ENCODE assay signal across 8 mouse cellular contexts in the genomic region with DNA sequence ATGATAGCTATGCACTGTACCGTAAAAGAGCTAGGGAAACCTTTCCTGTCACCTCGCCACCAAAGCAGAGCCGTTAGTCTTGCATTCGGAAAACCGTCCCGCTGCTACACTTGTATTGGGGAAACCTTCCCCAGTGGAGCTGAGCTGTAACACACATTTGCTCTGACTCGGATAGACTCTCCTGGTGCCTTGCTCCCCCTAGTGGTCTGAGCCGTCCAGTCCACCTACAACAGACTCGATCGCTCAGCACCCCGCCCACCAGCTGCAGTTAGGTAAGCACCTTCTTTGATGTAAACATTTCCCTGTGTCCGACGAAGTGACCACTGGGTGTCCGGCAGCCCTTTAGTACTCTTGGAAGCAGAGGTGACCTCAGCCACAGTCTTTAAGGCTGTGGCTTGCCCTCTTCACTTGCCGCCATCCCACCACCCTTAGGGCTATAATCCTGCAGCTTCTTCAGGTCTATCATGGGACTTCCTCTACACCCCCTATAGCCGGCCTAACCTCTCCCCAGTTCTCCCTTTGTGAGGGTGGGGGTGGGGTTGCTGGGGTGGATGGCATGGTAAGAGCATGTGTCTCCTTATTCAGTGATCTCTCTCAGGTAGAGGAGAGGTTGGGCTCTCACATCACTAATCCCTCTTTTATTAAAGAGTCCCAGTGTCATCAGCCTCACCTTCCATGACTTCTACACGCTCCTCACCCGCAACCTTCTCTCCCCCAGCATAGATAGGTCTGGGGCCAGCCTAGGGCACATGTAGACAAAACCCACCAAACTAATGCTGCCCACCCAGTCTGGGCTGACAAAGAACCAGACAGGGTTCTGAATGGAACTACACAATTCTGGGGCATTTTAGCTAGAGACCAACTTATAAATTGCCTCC. TPM values are rescaled to one million over a fixed set of nuclear protein-coding genes. Genes with fewer than 3 reads are reported as not detected.
DNase-seq lines count a peak whose midpoint lies in the region; ATAC-seq and TF ChIP-seq lines count a peak whose summit lies in the region.

No protein-coding gene starts in this region.

- TF ChIP-seq EP300 in liver, postnatal 0 days (IDR thresholded peaks at IDR 0.05; ENCODE audit: low read depth) = no peak

- in situ Hi-C loops in ES-E14 (cut with MboI; ENCODE audit: low sequenced_read_pairs in 2 of 2, unreplicated experiment in 2 of 2) = no loop called here

- no peaks in the 10 kb centered on the region for H3K27me3 ChIP-seq in forebrain, embryonic 15.5 days
- H3K27me3 ChIP-seq in liver, postnatal 0 days (ENCODE audit: insufficient read depth, low read length) = no peaks in the 10 kb centered on the region
- no peaks in the 10 kb centered on the region for H3K27me3 ChIP-seq in neural tube, embryonic 15.5 days (replicated peaks)

- peak; percentile 92 for ATAC-seq in forebrain, embryonic 15.5 days (replicated peaks)
- peak; percentile 93 for ATAC-seq in liver, postnatal 0 days
- ATAC-seq in neural tube, embryonic 15.5 days (ENCODE audit: low FRiP score) = peak; percentile 91

- peak; percentile 95 for TF ChIP-seq CTCF in liver, postnatal 0 days (IDR thresholded peaks at IDR 0.05; ENCODE audit: low read depth)

- no peak overlapping the region for H3K27ac ChIP-seq in ES-E14 (ENCODE audit: insufficient read depth, low read depth, low read length, poor library complexity, severe bottlenecking)
- no peak overlapping the region for H3K27ac ChIP-seq in forebrain, embryonic 15.5 days (replicated peaks)
- H3K27ac ChIP-seq in liver, postnatal 0 days (ENCODE audit: low read depth) = no peak overlapping the region
- no peak overlapping the region; the same call in 1 of the 2 replicates for H3K27ac ChIP-seq in neural tube, embryonic 15.5 days (replicated peaks)

- H3K4me2 ChIP-seq in forebrain, embryonic 15.5 days (replicated peaks) = peak overlapping the region; percentile 38
- H3K4me2 ChIP-seq in liver, postnatal 0 days (ENCODE audit: low read depth, low read length) = peak overlapping the region; percentile 43
- H3K4me2 ChIP-seq in neural tube, embryonic 15.5 days = peak overlapping the region; percentile 58

- no peaks in the 10 kb centered on the region for H3K9me3 ChIP-seq in ES-E14 (ENCODE audit: control insufficient read depth, insufficient read depth, low read depth, low read length)
- H3K9me3 ChIP-seq in forebrain, embryonic 15.5 days = no peaks in the 10 kb centered on the region
- H3K9me3 ChIP-seq in liver, postnatal 0 days (ENCODE audit: low read length) = no peaks in the 10 kb centered on the region
- H3K9me3 ChIP-seq in neural tube, embryonic 15.5 days (replicated peaks) = no peaks in the 10 kb centered on the region

- peak; percentile 83 for DNase-seq in ES-E14 (ENCODE audit: low read depth, low spot score)
- peak; percentile 62 for DNase-seq in cerebellum, adult 11-12 months
- peak; percentile 17 for DNase-seq in heart, postnatal 25 days (ENCODE audit: low spot score)
- peak; percentile 79 for DNase-seq in layer of hippocampus, adult 11-12 months (ENCODE audit: low spot score)
- DNase-seq in liver, postnatal 0 days = peak; percentile 91
- peak; percentile 85 for DNase-seq in testis, postnatal 10 days (ENCODE audit: low spot score)

- no peaks in the 10 kb centered on the region for H3K36me3 ChIP-seq in ES-E14 (ENCODE audit: control insufficient read depth, insufficient read depth, low read length, poor library complexity, severe bottlenecking)
- H3K36me3 ChIP-seq in forebrain, embryonic 15.5 days = no peaks in the 10 kb centered on the region
- H3K36me3 ChIP-seq in liver, postnatal 0 days (replicated peaks; ENCODE audit: insufficient read depth, low read length) = no peaks in the 10 kb centered on the region
- H3K36me3 ChIP-seq in neural tube, embryonic 15.5 days = no peaks in the 10 kb centered on the region

- intact Hi-C loops in heart, postnatal 25 days (cut with DNase I) = loop anchor here (2.0 to 10.0 kb wide), 4 partner anchors 42 to 420 kb away; partner anchors contain the start of genes Alms1, Dusp11 and Nat8

- H3K9ac ChIP-seq in ES-E14 (ENCODE audit: insufficient read depth, low read depth, low read length, poor library complexity, severe bottlenecking) = no peak overlapping the region
- peak overlapping the region; percentile 38; the same call in 1 of the 2 replicates for H3K9ac ChIP-seq in forebrain, embryonic 15.5 days (replicated peaks)
- H3K9ac ChIP-seq in liver, postnatal 0 days (replicated peaks) = no peak overlapping the region
- H3K9ac ChIP-seq in neural tube, embryonic 15.5 days (replicated peaks) = peak overlapping the region; percentile 44; the same call in 1 of the 2 replicates

- H3K4me3 ChIP-seq in ES-E14 (ENCODE audit: insufficient read depth in 1 of 2, low read depth in 1 of 2, low read length in 2 of 2, poor library complexity in 1 of 2, severe bottlenecking in 1 of 2) = no peak overlapping the region; a peak in 1 of 4 replicates
- H3K4me3 ChIP-seq in forebrain, embryonic 15.5 days = peak overlapping the region; percentile 15
- no peak overlapping the region for H3K4me3 ChIP-seq in liver, postnatal 0 days (ENCODE audit: low read depth, low read length)
- H3K4me3 ChIP-seq in neural tube, embryonic 15.5 days (replicated peaks) = 0 out of 2 replicates have a peak overlapping the region, but pooled peaks have one; percentile 24

- WGBS in forebrain, embryonic 15.5 days = 12% methylated on average over 18 of the region's 18 CpGs
- 11% methylated on average over 18 of the region's 18 CpGs for WGBS in liver, postnatal 0 days (ENCODE audit: insufficient replicate concordance)
- 13% methylated on average over 18 of the region's 18 CpGs for WGBS in neural tube, embryonic 15.5 days

- H3K4me1 ChIP-seq in ES-E14 (ENCODE audit: control insufficient read depth in 2 of 2, insufficient read depth in 2 of 2, low read length in 2 of 2, poor library complexity in 1 of 2) = peaks cover 0 to 4% of the 10 kb centered on the region in 2 experiments; a peak in 1 of 4 replicates
- H3K4me1 ChIP-seq in forebrain, embryonic 15.5 days = peaks cover 7% of the 10 kb centered on the region
- H3K4me1 ChIP-seq in liver, postnatal 0 days (ENCODE audit: insufficient read depth) = no peaks in the 10 kb centered on the region
- H3K4me1 ChIP-seq in neural tube, embryonic 15.5 days = peaks cover 6% of the 10 kb centered on the region

TF ChIP-seq in ES-E14, 5 proteins besides CTCF, POLR2A, EP300 and RAD21:
- TF ChIP-seq ZC3H11A (IDR thresholded peaks at IDR 0.05; ENCODE audit: borderline replicate concordance, low read depth, low read length) (peak; percentile 9; the same call in 1 of the 2 replicates), HCFC1 (IDR thresholded peaks at IDR 0.05; ENCODE audit: borderline replicate concordance, insufficient read depth, low read length) (no peak)

RNA-seq across cellular contexts. Expression of gene Figla, which starts 11.5 kb away (rescaled TPM):
- 0.58 TPM in 1 of 2 replicates, not detected in the other for total RNA-seq in ES-E14 (2012; rRNA removed)
- polyA plus RNA-seq in forebrain, embryonic 15.5 days (2015; fragmentation: Nextera tagmentation; extraction: Ambion mirVana) = not detected in 2 replicates
- not detected for total RNA-seq in heart, postnatal 25 days (2021)
- polyA plus RNA-seq in liver, postnatal 0 days (2015; fragmentation: Nextera tagmentation; extraction: Ambion mirVana) = not detected in 2 replicates
- not detected in 2 replicates for polyA plus RNA-seq in neural tube, embryonic 15.5 days (2015; fragmentation: Nextera tagmentation; extraction: Ambion mirVana)

RNA-seq across cellular contexts. Expression of gene Add2, which starts 24.0 kb away (rescaled TPM):
- total RNA-seq in ES-E14 (2012; rRNA removed) = 0.74 and 2.5 TPM in 2 replicates
- 224 and 230 TPM in 2 replicates for polyA plus RNA-seq in forebrain, embryonic 15.5 days (2015; fragmentation: Nextera tagmentation; extraction: Ambion mirVana)
- total RNA-seq in heart, postnatal 25 days (2021) = under 1 TPM; 0.29 to 0.31 TPM
- 22.0 and 28.1 TPM in 2 replicates for polyA plus RNA-seq in liver, postnatal 0 days (2015; fragmentation: Nextera tagmentation; extraction: Ambion mirVana)
- polyA plus RNA-seq in neural tube, embryonic 15.5 days (2015; fragmentation: Nextera tagmentation; extraction: Ambion mirVana) = 107 and 130 TPM in 2 replicates

RNA-seq across cellular contexts. Expression of gene Dusp11, which starts 43.0 kb away (rescaled TPM):
- total RNA-seq in ES-E14 (2012; rRNA removed) = 28.8 and 29.4 TPM in 2 replicates
- polyA plus RNA-seq in forebrain, embryonic 15.5 days (2015; fragmentation: Nextera tagmentation; extraction: Ambion mirVana) = 42.7 and 47.9 TPM in 2 replicates
- total RNA-seq in heart, postnatal 25 days (2021) = 10 to 100 TPM; 43.6 to 51.7 TPM
- polyA plus RNA-seq in liver, postnatal 0 days (2015; fragmentation: Nextera tagmentation; extraction: Ambion mirVana) = 20.8 and 23.9 TPM in 2 replicates
- 47.8 and 55.0 TPM in 2 replicates for polyA plus RNA-seq in neural tube, embryonic 15.5 days (2015; fragmentation: Nextera tagmentation; extraction: Ambion mirVana)

Comparison
In these comparisons a context has a peak if more than half of its experiments do, and no peak if none do; other contexts are left out.
1. DNase-seq: peak in every context shown above with its lines; median percentile 91 in liver, postnatal 0 days; 85 in testis, postnatal 10 days; 83 in ES-E14; 79 in layer of hippocampus, adult 11-12 months; 62 in cerebellum, adult 11-12 months; 17 in heart, postnatal 25 days.
2. H3K4me3 ChIP-seq: peak in forebrain, embryonic 15.5 days (single experiment) and neural tube, embryonic 15.5 days (single experiment); none in ES-E14 (0 of 2) and liver, postnatal 0 days (single experiment).
3. H3K9ac ChIP-seq: peak in forebrain, embryonic 15.5 days (single experiment) and neural tube, embryonic 15.5 days (single experiment); none in ES-E14 (single experiment) and liver, postnatal 0 days (single experiment).
4. Peak in every context shown above with its lines, with median percentiles within 50 percentile points of each other: ATAC-seq and H3K4me2 ChIP-seq.